Mouse (Mus musculus): ENCODE data around the gene Nr2c2ap. TPM values are rescaled to one million over a fixed set of nuclear protein-coding genes. Genes with fewer than 3 reads are reported as not detected.

The Nr2c2ap gene
- polyA plus RNA-seq, 1 experiment = 20.9 TPM

GRCm38 (mm10) chr8:70157240-70157800 lies 26.2 kb downstream of the Nr2c2ap start:
- DNase-seq = no peak
- Histone ChIP-seq H3K4me3 (replicated peaks; ENCODE audit: insufficient read depth, low read depth, low read length) (no peak overlapping the region), H3K27ac (ENCODE audit: insufficient read depth, low read length) (no peak overlapping the region), H3K27me3 (ENCODE audit: control insufficient read depth, insufficient read depth, low read length) (no peaks in the 10 kb centered on the region), H3K4me1 (ENCODE audit: control insufficient read depth, insufficient read depth, low read length) (no peaks in the 10 kb centered on the region)
- TF ChIP-seq POLR2A (IDR thresholded peaks at IDR 0.05; ENCODE audit: borderline replicate concordance, insufficient read depth, low read length) = no peak
- 97% methylated on average over 1 of the region's 1 CpGs for WGBS

GRCm38 (mm10) chr8:70158069-70158853 lies 27.1 kb downstream of the Nr2c2ap start:
- H3K27me3 ChIP-seq (ENCODE audit: control insufficient read depth, insufficient read depth, low read length) = no peaks in the 10 kb centered on the region
- no peak for TF ChIP-seq CTCF (IDR thresholded peaks at IDR 0.05; ENCODE audit: borderline replicate concordance, insufficient read depth, low read depth, low read length)
- TF ChIP-seq POLR2A (IDR thresholded peaks at IDR 0.05; ENCODE audit: borderline replicate concordance, insufficient read depth, low read length) = no peak
- no peak overlapping the region for H3K27ac ChIP-seq (ENCODE audit: insufficient read depth, low read length)
- 12% methylated on average over 39 of the region's 40 CpGs for WGBS
- no peaks in the 10 kb centered on the region for H3K4me1 ChIP-seq (ENCODE audit: control insufficient read depth, insufficient read depth, low read length)
- H3K4me3 ChIP-seq (replicated peaks; ENCODE audit: insufficient read depth, low read depth, low read length) = peak overlapping the region; percentile 46
- DNase-seq = peak; percentile 41 to 43

- Histone ChIP-seq H3K27me3 (ENCODE audit: control insufficient read depth, insufficient read depth, low read length) (no peaks in the 10 kb centered on the region), H3K27ac (ENCODE audit: insufficient read depth, low read length) (no peak overlapping the region), H3K4me1 (ENCODE audit: control insufficient read depth, insufficient read depth, low read length) (no peaks in the 10 kb centered on the region), H3K4me3 (replicated peaks; ENCODE audit: insufficient read depth, low read depth, low read length) (no peak overlapping the region)
- DNase-seq = no peak
- TF ChIP-seq CTCF (IDR thresholded peaks at IDR 0.05; ENCODE audit: borderline replicate concordance, insufficient read depth, low read depth, low read length) (no peak), POLR2A (IDR thresholded peaks at IDR 0.05; ENCODE audit: borderline replicate concordance, insufficient read depth, low read length) (no peak)
- WGBS = 85% methylated on average over 4 of the region's 4 CpGs
These were observed 28.1 kb downstream of the Nr2c2ap start for GRCm38 (mm10) chr8:70159211-70159610.

- no peaks in the 10 kb centered on the region for H3K4me1 ChIP-seq (ENCODE audit: control insufficient read depth, insufficient read depth, low read length)
- H3K4me3 ChIP-seq (replicated peaks; ENCODE audit: insufficient read depth, low read depth, low read length) = no peak overlapping the region
- H3K27ac ChIP-seq (ENCODE audit: insufficient read depth, low read length) = no peak overlapping the region
- WGBS = 65% methylated on average over 13 of the region's 13 CpGs
- no peak for DNase-seq
- TF ChIP-seq CTCF (IDR thresholded peaks at IDR 0.05; ENCODE audit: borderline replicate concordance, insufficient read depth, low read depth, low read length) = no peak
- no peak for TF ChIP-seq POLR2A (IDR thresholded peaks at IDR 0.05; ENCODE audit: borderline replicate concordance, insufficient read depth, low read length)
- no peaks in the 10 kb centered on the region for H3K27me3 ChIP-seq (ENCODE audit: control insufficient read depth, insufficient read depth, low read length)
These were observed 28.9 kb downstream of the Nr2c2ap start for GRCm38 (mm10) chr8:70160015-70160414.

- Histone ChIP-seq H3K4me1 (ENCODE audit: control insufficient read depth, insufficient read depth, low read length) (no peaks in the 10 kb centered on the region), H3K4me3 (replicated peaks; ENCODE audit: insufficient read depth, low read depth, low read length) (no peak overlapping the region), H3K27ac (ENCODE audit: insufficient read depth, low read length) (no peak overlapping the region), H3K27me3 (ENCODE audit: control insufficient read depth, insufficient read depth, low read length) (no peaks in the 10 kb centered on the region)
- TF ChIP-seq CTCF (IDR thresholded peaks at IDR 0.05; ENCODE audit: borderline replicate concordance, insufficient read depth, low read depth, low read length) = no peak
- TF ChIP-seq POLR2A (IDR thresholded peaks at IDR 0.05; ENCODE audit: borderline replicate concordance, insufficient read depth, low read length) = no peak
- DNase-seq = no peak
- 69% methylated on average over 3 of the region's 3 CpGs for WGBS
These were observed 32.2 kb downstream of the Nr2c2ap start for GRCm38 (mm10) chr8:70163316-70163715.

GRCm38 (mm10) chr8:70166504-70167110 lies 35.5 kb downstream of the Nr2c2ap start:
- H3K4me3 ChIP-seq (replicated peaks; ENCODE audit: insufficient read depth, low read depth, low read length) = peak overlapping the region; percentile 2
- 2% methylated on average over 21 of the region's 21 CpGs for WGBS

GRCm38 (mm10) chr8:70170116-70170515 lies 39.0 kb downstream of the Nr2c2ap start:
- Histone ChIP-seq H3K27ac (ENCODE audit: insufficient read depth, low read length) (no peak overlapping the region), H3K4me1 (ENCODE audit: control insufficient read depth, insufficient read depth, low read length) (peaks cover 14% of the 10 kb centered on the region), H3K27me3 (ENCODE audit: control insufficient read depth, insufficient read depth, low read length) (no peaks in the 10 kb centered on the region), H3K4me3 (replicated peaks; ENCODE audit: insufficient read depth, low read depth, low read length) (no peak overlapping the region)
- no peak for TF ChIP-seq CTCF (IDR thresholded peaks at IDR 0.05; ENCODE audit: borderline replicate concordance, insufficient read depth, low read depth, low read length)
- 90% methylated on average over 3 of the region's 3 CpGs for WGBS
- DNase-seq = no peak

More at GRCm38 (mm10) chr8:70166504-70167110, 35.5 kb downstream of the Nr2c2ap start:
- Histone ChIP-seq H3K27me3 (ENCODE audit: control insufficient read depth, insufficient read depth, low read length) (no peaks in the 10 kb centered on the region), H3K4me1 (ENCODE audit: control insufficient read depth, insufficient read depth, low read length) (no peaks in the 10 kb centered on the region), H3K27ac (ENCODE audit: insufficient read depth, low read length) (no peak overlapping the region)
- peak; percentile 48 to 73 for DNase-seq
- no peak for TF ChIP-seq POLR2A (IDR thresholded peaks at IDR 0.05; ENCODE audit: borderline replicate concordance, insufficient read depth, low read length)
- TF ChIP-seq CTCF (IDR thresholded peaks at IDR 0.05; ENCODE audit: borderline replicate concordance, insufficient read depth, low read depth, low read length) = peak; percentile 89

GRCm38 (mm10) chr8:70170748-70171147 lies 39.6 kb downstream of the Nr2c2ap start:
- no peak for DNase-seq
- TF ChIP-seq CTCF (IDR thresholded peaks at IDR 0.05; ENCODE audit: borderline replicate concordance, insufficient read depth, low read depth, low read length) = no peak
- TF ChIP-seq POLR2A (IDR thresholded peaks at IDR 0.05; ENCODE audit: borderline replicate concordance, insufficient read depth, low read length) = no peak
- H3K27ac ChIP-seq (ENCODE audit: insufficient read depth, low read length) = no peak overlapping the region
- WGBS = 64% methylated on average over 3 of the region's 3 CpGs
- peaks cover 14% of the 10 kb centered on the region for H3K4me1 ChIP-seq (ENCODE audit: control insufficient read depth, insufficient read depth, low read length)
- H3K27me3 ChIP-seq (ENCODE audit: control insufficient read depth, insufficient read depth, low read length) = no peaks in the 10 kb centered on the region
- H3K4me3 ChIP-seq (replicated peaks; ENCODE audit: insufficient read depth, low read depth, low read length) = no peak overlapping the region
